Mouse (Mus musculus) lung, postnatal 0 days (tissue): Measurements from ENCODE around the gene Nek1.

ENCODE experiments used
- CTCF ChIP-seq: IDR thresholded peaks from 2 replicates; pipeline ENCODE4 v1.5.1; 2016; ENCODE audit warnings: antibody characterized with exemption, mild to moderate bottlenecking
- EP300 ChIP-seq: IDR thresholded peaks from 2 replicates; pipeline ENCODE4 v1.6.1; 2016; ENCODE audit warnings: antibody characterized with exemption, mild to moderate bottlenecking, control low read depth

DNA sequence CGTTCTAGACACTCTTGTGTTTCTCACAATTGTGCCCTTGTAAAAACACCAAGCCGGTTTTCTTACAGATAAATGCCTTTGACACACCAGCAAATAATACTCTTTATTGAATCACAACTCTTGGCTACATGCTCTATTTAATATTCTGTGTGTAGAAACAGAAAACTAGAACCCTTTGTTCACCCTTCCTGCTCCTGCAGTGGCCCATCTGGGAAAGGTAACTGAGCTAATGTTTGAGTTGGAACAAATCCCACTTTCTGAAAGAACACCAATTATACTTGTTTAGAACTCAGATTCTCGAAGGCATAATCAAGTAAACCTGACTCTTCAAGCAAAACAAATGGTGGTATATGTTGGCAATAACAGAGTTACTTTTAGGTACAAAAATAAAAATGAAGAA is 27.3 kb upstream of the Nek1 start:
- TF ChIP-seq EP300 = no peak
- TF ChIP-seq CTCF = no peak
